Mouse (Mus musculus) cortical plate, adult 2 months (tissue): Measurements from ENCODE around the gene Hnrnpul1.

ENCODE experiments used
- CTCF ChIP-seq: fragments of 200-500 bp; IDR thresholded peaks from 2 replicates; pipeline ENCODE4 v1.5.1; 2011; ENCODE audit warnings: mild to moderate bottlenecking, control low read depth, low read length; ENCODE audit not compliant: insufficient read depth; ENCODE audit errors: extremely low read depth
- POLR2A ChIP-seq: fragments of 200-500 bp; IDR thresholded peaks from 2 replicates; pipeline ENCODE4 v1.6.1; 2011; ENCODE audit warnings: mild to moderate bottlenecking, low read length, control low read depth; ENCODE audit not compliant: insufficient read depth; ENCODE audit errors: extremely low read depth

DNA sequence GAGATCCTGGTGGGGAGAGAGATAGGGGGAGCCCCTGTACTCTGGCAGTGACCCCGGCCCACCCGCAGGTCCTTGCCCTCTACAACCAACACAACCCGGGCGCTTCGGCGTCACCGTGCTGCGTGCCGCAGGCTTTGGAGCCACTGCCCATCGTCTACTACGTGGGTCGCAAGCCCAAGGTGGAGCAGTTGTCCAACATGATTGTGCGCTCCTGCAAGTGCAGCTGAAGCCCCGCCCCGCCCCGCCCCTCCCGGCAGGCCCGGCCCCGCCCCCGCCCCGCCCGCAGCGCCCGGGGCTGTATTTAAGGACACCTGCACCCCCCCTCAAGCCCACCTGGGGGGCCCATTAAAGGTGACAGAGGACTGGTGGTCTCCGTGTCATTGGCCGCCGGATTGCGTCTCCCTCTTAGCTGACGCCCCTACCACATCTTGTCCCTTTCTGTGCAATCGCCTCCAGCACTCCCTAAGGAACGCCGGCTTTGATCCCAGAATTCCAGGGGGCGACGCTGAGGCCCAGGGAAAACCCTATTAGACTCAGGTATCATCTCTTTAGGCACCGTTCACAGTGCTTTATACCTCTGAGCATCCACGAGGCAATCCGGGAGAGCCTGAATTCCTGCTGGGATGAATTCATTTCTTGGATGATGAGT, 49.7 kb downstream of the Hnrnpul1 start:
- no peak for TF ChIP-seq CTCF
- TF ChIP-seq POLR2A = no peak
